Mouse (Mus musculus) lung, adult 10 weeks (tissue): Measurements from ENCODE around the gene Abi1. TPM values are rescaled to one million over a fixed set of nuclear protein-coding genes. Genes with fewer than 3 reads are reported as not detected.

ENCODE experiments used
- polyA plus RNA-seq: library from polyadenylated mRNA; stranded (reverse); fragments of 350-450 nt; fragmentation: Illumina TruSeq; extraction: RNeasy Lipid Tissue Mini Kit (QIAGEN cat#74804); gene quantifications from one replicate; pipeline ENCODE4 v1.2.3, GENCODE M21; 2014; ENCODE audit warnings: low read depth, low replicate concordance; ENCODE audit not compliant: insufficient read depth

The Abi1 gene
- polyA plus RNA-seq: 46.2 TPM

DNA sequence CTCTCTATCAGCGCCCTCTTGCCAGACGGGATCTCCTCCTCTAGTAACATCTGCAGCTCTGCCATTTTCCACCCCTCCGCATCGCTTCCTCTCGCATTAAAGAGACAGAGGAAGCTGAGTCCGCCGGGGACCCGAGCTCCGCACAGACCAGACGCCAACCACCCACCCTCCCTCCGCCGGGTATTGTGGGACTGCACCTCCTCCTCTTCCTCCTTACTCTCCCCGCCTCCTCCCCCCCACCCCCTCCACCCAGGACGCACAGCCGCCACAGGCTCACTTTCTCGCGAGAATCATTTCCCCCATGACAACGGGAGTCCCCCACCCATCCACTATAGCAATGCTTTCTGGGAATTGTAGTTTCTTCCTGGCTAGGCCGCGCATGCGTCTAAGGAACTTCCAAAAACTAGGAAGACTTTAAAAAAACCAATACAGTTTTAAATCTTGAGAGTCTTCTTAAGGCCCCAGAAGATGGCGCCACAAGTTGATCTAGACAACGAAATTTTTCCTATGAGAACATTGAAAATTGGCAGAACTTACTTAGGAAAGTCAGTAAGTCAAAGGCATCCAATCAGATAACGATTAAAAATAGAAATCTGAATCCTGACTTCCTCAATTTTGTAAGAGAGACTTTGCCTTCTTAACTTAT lies at the start of gene Abi1:
Gene Abi1, minus strand, starts transcription at position 241 of the 646 bp plus-strand sequence.

GRCm38 (mm10) chr2:23067552-23068369 lies 27.7 kb upstream of the Abi1 start, which contains the start of gene Acbd5:
Acbd5 (plus strand) TSS chr2:23068167.

DNA sequence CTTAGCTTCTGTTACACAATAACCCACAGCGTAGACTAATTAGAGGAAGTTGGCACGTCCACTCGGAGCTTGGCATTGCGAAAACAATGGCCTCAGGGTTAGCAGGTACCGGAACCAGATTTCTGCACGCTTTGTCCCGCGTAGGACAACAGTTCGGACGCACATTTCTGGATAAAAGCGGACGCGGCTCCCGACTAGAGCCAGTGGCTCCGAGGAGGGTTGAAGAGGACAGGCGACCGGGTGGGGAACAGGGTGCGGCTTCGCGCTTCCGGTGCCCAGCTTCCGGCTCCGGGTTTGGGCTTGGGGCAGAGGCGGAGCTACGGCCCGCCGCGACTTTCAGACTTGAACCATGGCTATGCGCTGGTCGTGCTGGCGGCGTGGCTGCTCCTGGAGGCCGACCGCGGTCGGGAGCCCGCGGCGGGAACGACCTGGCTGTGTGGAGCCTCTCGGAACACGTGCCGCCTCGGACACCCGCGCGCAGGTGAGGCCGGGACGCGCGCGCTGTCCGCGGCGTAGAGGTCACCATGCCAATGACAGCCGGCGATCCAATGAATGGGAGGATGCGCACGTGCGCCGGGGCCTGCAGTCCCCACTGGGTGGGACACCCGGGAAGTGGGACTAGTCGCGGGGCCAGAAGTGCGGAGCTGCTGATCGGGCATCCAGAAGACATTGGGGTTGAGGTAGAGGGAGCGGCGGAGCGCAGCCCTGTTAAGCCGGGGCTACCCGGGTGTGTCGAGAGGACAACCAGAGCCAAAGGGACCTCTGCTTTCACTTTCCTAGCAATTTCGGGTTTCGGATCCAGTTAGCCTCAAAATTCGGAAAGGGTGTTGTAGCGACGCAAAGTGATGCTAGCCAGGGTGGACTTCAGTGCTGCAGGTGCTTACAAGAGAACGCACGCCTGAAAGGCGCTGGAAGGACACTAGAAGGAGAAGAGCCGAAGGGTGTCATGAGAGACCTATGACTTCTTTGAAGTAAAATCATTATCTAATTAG lies 144.5 kb downstream of the Abi1 start, which contains the start of gene Pdss1:
Gene Pdss1, plus strand, starts transcription at position 241 of the 992 bp plus-strand sequence.

Other genes starting within 250 kb of the Abi1 start
- 2.8 TPM for gene Pdss1, start 144.7 kb downstream of the Abi1 start, polyA plus RNA-seq
- 24.5 TPM for gene Acbd5, start 27.9 kb upstream of the Abi1 start, polyA plus RNA-seq
- 0.15 TPM for gene Mastl, start 115.8 kb upstream of the Abi1 start, polyA plus RNA-seq
- 26.4 TPM for gene Yme1l1, start 116.1 kb upstream of the Abi1 start, polyA plus RNA-seq
- gene 4931423N10Rik, start 167.2 kb upstream of the Abi1 start, polyA plus RNA-seq: not detected